Comparison of ENCODE assay signal across 31 mouse cellular contexts in genomic region chr9:72974734-72975133, GRCm38 (mm10). TPM values are rescaled to one million over a fixed set of nuclear protein-coding genes. Genes with fewer than 3 reads are reported as not detected.
"Had no signal": no experiment of that assay in that cellular context is flagged by ENCODE, and none has a peak within 500 bp of the region (broad histone marks: within the 10 kb centered on the region; RNA-seq: fewer than 3 reads in every experiment).

No protein-coding gene starts in this region.

- H3K9me3 ChIP-seq: intestine, embryonic 15.5 days; liver, embryonic 12.5 days; megakaryocyte, embryonic 14.5 days; midbrain, embryonic 10.5 days; neural tube, embryonic 12.5 days; neural tube, embryonic 15.5 days; stomach, embryonic 15.5 days had no signal

- DNase-seq: kidney, adult 18-20 months; kidney, postnatal 25 days; layer of hippocampus, adult 9-11 months; layer of hippocampus, postnatal 36 days; lung, embryonic 14.5 days; lung, postnatal 4 days; midbrain, embryonic 14.5 days; retina, postnatal 1 day; right cerebral cortex, postnatal 25 days; spleen, adult 18-20 months; thymus, postnatal 25 days had no signal

- ATAC-seq: intestine, embryonic 15.5 days; liver, embryonic 12.5 days; lung, postnatal 0 days had no signal

- H3K36me3 ChIP-seq: intestine, embryonic 15.5 days; liver, embryonic 12.5 days; midbrain, embryonic 10.5 days; neural tube, embryonic 12.5 days; neural tube, embryonic 15.5 days; stomach, embryonic 15.5 days had no signal

- H3K9ac ChIP-seq: intestine, embryonic 15.5 days; liver, embryonic 12.5 days; lung, embryonic 14.5 days; neural tube, embryonic 12.5 days; neural tube, embryonic 15.5 days; stomach, embryonic 15.5 days had no signal

- H3K27ac ChIP-seq: intestine, embryonic 15.5 days; kidney, postnatal 0 days; layer of hippocampus, adult 2 months; left cerebral cortex, adult 2 months; liver, embryonic 12.5 days; midbrain, embryonic 10.5 days; neural tube, embryonic 12.5 days; neural tube, embryonic 15.5 days; stomach, embryonic 15.5 days had no signal

- H3K4me1 ChIP-seq: intestine, embryonic 15.5 days; liver, embryonic 12.5 days; midbrain, embryonic 10.5 days; neural tube, embryonic 12.5 days; neural tube, embryonic 15.5 days; stomach, embryonic 15.5 days had no signal

- H3K4me3 ChIP-seq: intestine, embryonic 15.5 days; layer of hippocampus, adult 2 months; left cerebral cortex, adult 2 months; liver, embryonic 12.5 days; megakaryocyte, embryonic 14.5 days; midbrain, embryonic 10.5 days; neural tube, embryonic 12.5 days; neural tube, embryonic 15.5 days; stomach, embryonic 15.5 days had no signal

- H3K27me3 ChIP-seq: intestine, embryonic 15.5 days; liver, embryonic 12.5 days; megakaryocyte, embryonic 14.5 days; neural tube, embryonic 12.5 days; neural tube, embryonic 15.5 days; stomach, embryonic 15.5 days had no signal

- H3K4me2 ChIP-seq: intestine, embryonic 15.5 days; liver, embryonic 12.5 days; lung, embryonic 14.5 days; neural tube, embryonic 12.5 days; neural tube, embryonic 15.5 days; stomach, embryonic 15.5 days had no signal

RNA-seq across cellular contexts. Expression of gene Gm44503, which starts 16.1 kb away (rescaled TPM):
- total RNA-seq: layer of hippocampus, adult 2 months; left cerebral cortex, adult 2 months; left cerebral cortex, postnatal 10 days; left cerebral cortex, postnatal 36 days; midbrain, postnatal 0 days had no signal
- polyA plus RNA-seq: intestine, embryonic 15.5 days; kidney, embryonic 14.5 days; kidney, postnatal 0 days; large intestine, adult 2 months; limb, embryonic 11.5 days; limb, embryonic 14.5 days; liver, embryonic 16.5 days; lung, embryonic 14.5 days; lung, postnatal 0 days; midbrain, embryonic 10.5 days; midbrain, embryonic 14.5 days; midbrain, postnatal 0 days; neural tube, embryonic 12.5 days; neural tube, embryonic 15.5 days; stomach, embryonic 15.5 days; thymus, postnatal 0 days had no signal
